23 mouse cellular contexts compared by ENCODE assay signal in the genomic region with DNA sequence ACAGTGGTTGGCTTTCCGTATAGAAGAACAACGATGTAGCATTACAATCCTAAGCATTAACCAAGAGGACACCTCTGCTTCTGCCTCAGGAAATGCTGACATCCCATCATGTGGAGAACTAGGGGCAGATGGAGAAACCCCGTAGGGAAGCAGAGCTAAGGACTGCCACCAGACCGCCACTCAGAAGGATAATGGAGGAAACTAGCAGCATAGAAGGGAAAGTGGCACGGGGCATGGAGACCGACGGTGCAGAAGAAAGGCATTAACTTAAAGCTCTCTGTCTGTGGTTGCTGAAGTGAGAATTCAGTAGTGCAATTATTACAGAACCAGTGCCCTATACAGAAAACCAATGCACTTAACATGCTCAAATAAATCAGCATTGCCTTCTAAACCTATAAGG.
DNase-seq lines count a peak whose midpoint lies in the region; ATAC-seq and TF ChIP-seq lines count a peak whose summit lies in the region.
"Had no signal": no experiment of that assay in that cellular context is flagged by ENCODE, and none has a peak within 500 bp of the region (broad histone marks: within the 10 kb centered on the region; RNA-seq: fewer than 3 reads in every experiment).

No protein-coding gene starts in this region.

- no peaks in the 10 kb centered on the region for H3K36me3 ChIP-seq in forebrain, embryonic 12.5 days (replicated peaks)
- H3K36me3 ChIP-seq in forebrain, postnatal 0 days (ENCODE audit: insufficient read depth), result no peaks in the 10 kb centered on the region
- H3K36me3 ChIP-seq in heart, adult 2 months (ENCODE audit: control insufficient read depth, insufficient read depth, low read length), result no peaks in the 10 kb centered on the region
- no peaks in the 10 kb centered on the region for H3K36me3 ChIP-seq in kidney, adult 2 months (ENCODE audit: control insufficient read depth, insufficient read depth, low read length)
- H3K36me3 ChIP-seq: embryonic facial prominence, embryonic 10.5 days; embryonic facial prominence, embryonic 13.5 days; hindbrain, embryonic 12.5 days; hindbrain, embryonic 15.5 days had no signal

- no peaks in the 10 kb centered on the region for H3K4me1 ChIP-seq in forebrain, embryonic 12.5 days
- no peaks in the 10 kb centered on the region for H3K4me1 ChIP-seq in forebrain, postnatal 0 days (ENCODE audit: insufficient read depth)
- no peaks in the 10 kb centered on the region for H3K4me1 ChIP-seq in heart, adult 2 months (ENCODE audit: control insufficient read depth, insufficient read depth, low read length)
- H3K4me1 ChIP-seq in kidney, adult 2 months (ENCODE audit: control insufficient read depth, insufficient read depth, low read length), result no peaks in the 10 kb centered on the region
- H3K4me1 ChIP-seq: embryonic facial prominence, embryonic 10.5 days; embryonic facial prominence, embryonic 13.5 days; hindbrain, embryonic 12.5 days; hindbrain, embryonic 15.5 days had no signal

- no peaks in the 10 kb centered on the region for H3K79me2 ChIP-seq in heart, adult 2 months (replicated peaks; ENCODE audit: control insufficient read depth, insufficient read depth, low read length)

- no peaks in the 10 kb centered on the region for H3K27me3 ChIP-seq in forebrain, embryonic 12.5 days
- no peaks in the 10 kb centered on the region for H3K27me3 ChIP-seq in forebrain, postnatal 0 days (ENCODE audit: insufficient read depth, low read length)
- H3K27me3 ChIP-seq in heart, adult 2 months (ENCODE audit: control insufficient read depth, insufficient read depth, low read length), result no peaks in the 10 kb centered on the region
- no peaks in the 10 kb centered on the region for H3K27me3 ChIP-seq in kidney, adult 2 months (replicated peaks; ENCODE audit: control insufficient read depth, insufficient read depth, low read length)
- H3K27me3 ChIP-seq: embryonic facial prominence, embryonic 13.5 days; hindbrain, embryonic 12.5 days; hindbrain, embryonic 15.5 days had no signal

- no peak for TF ChIP-seq EP300 in heart, adult 2 months (IDR thresholded peaks at IDR 0.05; ENCODE audit: insufficient read depth, low read depth, low read length)

- no peak overlapping the region for H3K27ac ChIP-seq in forebrain, embryonic 12.5 days
- H3K27ac ChIP-seq in forebrain, postnatal 0 days (ENCODE audit: low read depth, low read length), result no peak overlapping the region
- no peak overlapping the region for H3K27ac ChIP-seq in heart, adult 2 months
- H3K27ac ChIP-seq in kidney, adult 2 months (ENCODE audit: insufficient read depth, low read depth, low read length), result no peak overlapping the region
- H3K27ac ChIP-seq: embryonic facial prominence, embryonic 10.5 days; embryonic facial prominence, embryonic 13.5 days; gastrocnemius, adult 2 months; hindbrain, embryonic 12.5 days; hindbrain, embryonic 15.5 days had no signal

- no peak for TF ChIP-seq CTCF in forebrain, postnatal 0 days (IDR thresholded peaks at IDR 0.05; ENCODE audit: low read depth)
- TF ChIP-seq CTCF in heart, adult 2 months (IDR thresholded peaks at IDR 0.05), result no peak
- TF ChIP-seq CTCF in kidney, adult 2 months (conservative IDR thresholded peaks at IDR 0.05; ENCODE audit: insufficient read depth, insufficient read length, low read depth, low read length), result no peak

- no peak overlapping the region for H3K4me2 ChIP-seq in forebrain, embryonic 12.5 days
- H3K4me2 ChIP-seq in forebrain, postnatal 0 days (ENCODE audit: low read depth), result no peak overlapping the region
- H3K4me2 ChIP-seq: embryonic facial prominence, embryonic 13.5 days; heart, embryonic 11.5 days; hindbrain, embryonic 12.5 days; hindbrain, embryonic 15.5 days had no signal

- intact Hi-C loops in heart, adult 2 months (cut with DNase I), result no loop called here

- DNase-seq in forebrain, postnatal 0 days, result no peak
- peak; percentile 30 for DNase-seq in heart, adult 11 months
- DNase-seq in heart, adult 2 months, result no peak
- peak; percentile 65 for DNase-seq in retina, embryonic 14.5 days (ENCODE audit: low spot score)
- DNase-seq in kidney, adult 2 months, result no peak
- DNase-seq: adrenal gland, adult 8-10 months; adrenal gland, postnatal 25 days; cerebellum, adult 18-20 months; cerebellum, adult 9-10 months; cerebellum, postnatal 25 days; embryo, embryonic 11 days; gastrocnemius, adult 2 months; gastrocnemius, postnatal 25 days; kidney, adult 8-10 months had no signal

- peak; percentile 41; the same call in 1 of the 2 replicates for ATAC-seq in forebrain, embryonic 12.5 days (ENCODE audit: low FRiP score)
- ATAC-seq in forebrain, postnatal 0 days, result no peak
- ATAC-seq: CD4-positive, CD25-positive, alpha-beta regulatory T cell, adult 4 months; intestine, postnatal 0 days had no signal

- no peak for TF ChIP-seq POLR2A in heart, adult 2 months (IDR thresholded peaks at IDR 0.05; ENCODE audit: insufficient read depth, low read depth, low read length)
- no peak for TF ChIP-seq POLR2A in kidney, adult 2 months (IDR thresholded peaks at IDR 0.05; ENCODE audit: low read depth, low read length)

- H3K9me3 ChIP-seq in forebrain, embryonic 12.5 days, result no peaks in the 10 kb centered on the region
- no peaks in the 10 kb centered on the region for H3K9me3 ChIP-seq in forebrain, postnatal 0 days (ENCODE audit: low read length)
- H3K9me3 ChIP-seq: embryonic facial prominence, embryonic 10.5 days; embryonic facial prominence, embryonic 13.5 days; hindbrain, embryonic 12.5 days; hindbrain, embryonic 15.5 days had no signal

- no peak overlapping the region for H3K9ac ChIP-seq in forebrain, embryonic 12.5 days
- no peak overlapping the region for H3K9ac ChIP-seq in forebrain, postnatal 0 days
- H3K9ac ChIP-seq in heart, adult 2 months (ENCODE audit: low read depth, low read length), result no peak overlapping the region
- H3K9ac ChIP-seq: embryonic facial prominence, embryonic 13.5 days; hindbrain, embryonic 12.5 days; hindbrain, embryonic 15.5 days had no signal

- WGBS in forebrain, embryonic 12.5 days, result 52% methylated on average over 7 of the region's 7 CpGs
- 51% methylated on average over 7 of the region's 7 CpGs for WGBS in forebrain, postnatal 0 days
- 95% methylated on average over 7 of the region's 7 CpGs for WGBS in heart, adult 2 months
- WGBS in kidney, adult 2 months, result 88% methylated on average over 7 of the region's 7 CpGs

- no peak overlapping the region for H3K4me3 ChIP-seq in forebrain, embryonic 12.5 days (replicated peaks)
- no peak overlapping the region for H3K4me3 ChIP-seq in forebrain, postnatal 0 days (ENCODE audit: low read depth, low read length)
- no peak overlapping the region for H3K4me3 ChIP-seq in heart, adult 2 months
- H3K4me3 ChIP-seq in kidney, adult 2 months (ENCODE audit: insufficient read depth, low read depth, low read length), result no peak overlapping the region
- H3K4me3 ChIP-seq: embryonic facial prominence, embryonic 10.5 days; embryonic facial prominence, embryonic 13.5 days; erythroblast, embryonic 14.5 days; gastrocnemius, adult 2 months; hindbrain, embryonic 12.5 days; hindbrain, embryonic 15.5 days had no signal

Comparison
In these comparisons a context has a peak if more than half of its experiments do, and no peak if none do; other contexts are left out.
1. DNase-seq: peak in heart, adult 11 months (single experiment) and retina, embryonic 14.5 days (single experiment); none in forebrain, postnatal 0 days (single experiment), heart, adult 2 months (0 of 2) and kidney, adult 2 months (single experiment).